Mouse (Mus musculus) embryo, embryonic 11.5 days (tissue): ENCODE data around the gene Nxpe5.

ENCODE experiments used
- DNase-seq: peaks from one replicate; pipeline ENCODE4 v3.0.0-alpha.2; 2012; ENCODE audit warnings: low read depth, low spot score

The Nxpe5 gene

GRCm38 (mm10) chr5:138275216-138276050, 49.7 kb downstream of the Nxpe5 start:
- no peak for DNase-seq

- DNase-seq: no peak
Observed at GRCm38 (mm10) chr5:138277994-138278393, 52.3 kb downstream of the Nxpe5 start.

- peak; percentile 95 for DNase-seq
Observed at GRCm38 (mm10) chr5:138279585-138280424, 54.1 kb downstream of the Nxpe5 start, which contains the start of the genes Gm43720, Gpc2 and Stag3. Gm43720 (minus strand) TSS chr5:138279958. Gpc2 (minus strand) TSS chr5:138280005. Stag3 (plus strand) TSS chr5:138280240.

- DNase-seq: no peak
Observed at GRCm38 (mm10) chr5:138280425-138280768, 54.7 kb downstream of the Nxpe5 start.

- no peak for DNase-seq
Observed at GRCm38 (mm10) chr5:138280829-138281228, 55.1 kb downstream of the Nxpe5 start.

GRCm38 (mm10) chr5:138281798-138282197, 56.1 kb downstream of the Nxpe5 start:
- no peak for DNase-seq

- no peak for DNase-seq
Observed at GRCm38 (mm10) chr5:138283540-138283939, 57.8 kb downstream of the Nxpe5 start.

GRCm38 (mm10) chr5:138287861-138288260, 62.2 kb downstream of the Nxpe5 start:
- no peak for DNase-seq

- no peak for DNase-seq
Observed at GRCm38 (mm10) chr5:138291638-138292037, 65.9 kb downstream of the Nxpe5 start.

- DNase-seq: no peak
Observed at GRCm38 (mm10) chr5:138294158-138294557, 68.5 kb downstream of the Nxpe5 start.

- no peak for DNase-seq
Observed at GRCm38 (mm10) chr5:138299613-138300012, 73.9 kb downstream of the Nxpe5 start.
